Mouse (Mus musculus) CD4-positive, CD25-positive, alpha-beta regulatory T cell, adult 2 months (primary cell): ENCODE results near the gene Cars2.
A peak's percentile ranks its signal among the peaks of the same experiment; 100 is the strongest.
"Not testable (repeated sequence)": the region's sequence is repeated elsewhere in the genome, so short reads cannot be mapped to it uniquely, and the experiment has no call there.

ENCODE experiments used
- DNase-seq: peaks from one replicate; pipeline ENCODE4 v3.0.0-alpha.2; 2012; ENCODE audit warnings: low read depth, low spot score

The Cars2 gene

DNA sequence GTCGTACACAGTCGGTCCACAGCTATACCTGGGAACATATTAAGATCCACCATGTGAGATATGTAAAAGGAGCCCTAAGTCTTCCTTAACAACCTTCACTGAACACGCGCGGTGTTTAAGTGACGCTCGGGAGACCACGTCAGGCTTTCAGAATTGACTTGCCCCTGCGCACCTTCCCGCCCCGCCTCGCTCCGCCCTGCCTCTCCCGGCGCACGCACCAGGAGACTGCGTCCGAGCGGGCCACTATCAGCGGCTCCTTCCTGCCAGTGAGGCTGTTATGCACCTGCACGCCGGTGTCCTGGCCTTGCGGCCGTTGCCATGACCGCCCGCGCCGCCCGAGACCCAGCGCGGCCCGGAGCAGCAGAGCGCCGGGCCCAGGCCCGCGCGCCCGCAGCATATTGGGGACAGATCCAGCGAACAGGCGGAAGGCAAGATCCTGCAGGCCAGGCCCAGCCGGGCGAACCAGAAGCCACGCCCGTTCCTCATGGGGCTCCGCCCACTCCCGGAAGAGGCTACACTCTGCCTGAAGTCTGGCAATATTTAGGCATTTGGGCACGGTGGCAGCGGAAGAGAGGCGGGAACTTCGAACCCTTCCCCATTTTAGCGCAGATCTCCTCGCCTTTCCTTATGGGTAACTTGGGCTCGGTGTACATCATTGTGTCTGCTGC lies at the start of gene Cars2:
Gene Cars2 (minus strand): TSS at position 503 of the 668 bp plus-strand sequence.
- DNase-seq: peak; percentile 93

DNA sequence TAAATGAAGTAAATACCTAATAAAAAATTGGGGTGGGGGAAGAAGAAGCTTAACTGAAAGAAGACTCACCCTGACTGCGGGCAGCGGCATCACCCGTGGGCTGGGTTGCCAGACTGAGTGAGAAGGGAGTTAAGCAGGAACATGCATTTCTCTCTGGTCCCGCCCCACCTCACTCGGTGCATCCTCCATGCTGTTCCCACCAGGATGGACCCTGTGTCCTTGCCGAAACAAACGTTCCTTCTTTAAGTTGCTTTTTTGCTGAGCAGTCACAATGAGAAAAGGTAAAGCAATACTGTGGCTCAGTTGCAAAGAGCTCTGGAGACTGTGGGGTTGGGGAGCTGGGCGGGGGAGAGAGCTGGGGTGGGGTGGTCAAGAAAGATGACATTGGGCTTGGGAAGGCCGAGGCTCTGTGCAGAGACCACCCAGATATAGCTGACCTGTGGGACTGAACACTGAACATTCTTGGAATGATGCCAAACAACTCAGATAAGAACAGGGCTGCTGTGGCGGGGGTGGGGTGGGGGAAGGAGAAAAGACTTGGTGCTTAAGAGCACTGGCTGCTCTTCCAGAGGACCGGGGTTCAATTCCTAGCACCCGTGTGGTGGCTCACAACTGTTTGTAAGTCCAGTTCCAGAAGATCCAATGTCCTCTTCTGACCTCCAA lies 42.8 kb upstream of the Cars2 start:
- DNase-seq: no peak

DNA sequence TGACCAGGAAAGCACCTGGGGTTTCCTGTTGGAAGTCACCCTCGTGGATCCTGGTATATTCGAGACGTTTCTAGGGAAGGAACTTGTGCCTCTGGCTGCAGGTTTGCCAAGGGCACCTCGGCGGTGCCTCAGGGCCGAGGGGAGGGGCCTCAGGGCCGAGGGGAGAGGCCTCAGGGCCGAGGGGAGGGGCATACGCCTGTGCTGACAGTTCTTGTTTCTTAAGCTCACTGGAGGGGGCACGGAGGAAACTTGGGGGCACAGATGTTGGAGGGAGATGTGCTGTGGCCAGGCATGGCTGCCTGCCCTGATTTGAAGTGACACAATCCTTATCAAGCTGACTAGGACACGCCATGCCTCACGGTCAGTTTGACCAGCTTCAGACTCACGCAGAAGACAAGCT lies 41.7 kb upstream of the Cars2 start:
- peak; percentile 14 for DNase-seq

DNA sequence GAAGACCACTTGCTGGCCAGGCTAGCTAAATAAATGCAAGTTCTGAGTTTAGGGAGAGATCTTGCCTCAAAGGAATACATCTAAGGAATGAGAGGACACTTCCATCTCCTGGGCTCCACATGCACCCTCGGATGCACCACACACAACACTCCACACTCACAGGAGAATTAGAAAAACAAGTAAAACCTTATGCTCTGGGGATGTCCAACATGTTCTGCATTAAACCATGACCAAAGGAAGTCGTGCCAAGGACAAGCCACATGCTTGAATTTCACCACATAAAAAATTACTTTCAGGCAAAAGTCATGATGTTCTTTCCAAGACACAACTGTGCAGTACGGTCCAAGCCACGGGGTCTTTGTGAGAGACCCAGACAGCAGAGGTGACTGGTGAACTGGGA lies 41.3 kb upstream of the Cars2 start:
- DNase-seq: no peak

DNA sequence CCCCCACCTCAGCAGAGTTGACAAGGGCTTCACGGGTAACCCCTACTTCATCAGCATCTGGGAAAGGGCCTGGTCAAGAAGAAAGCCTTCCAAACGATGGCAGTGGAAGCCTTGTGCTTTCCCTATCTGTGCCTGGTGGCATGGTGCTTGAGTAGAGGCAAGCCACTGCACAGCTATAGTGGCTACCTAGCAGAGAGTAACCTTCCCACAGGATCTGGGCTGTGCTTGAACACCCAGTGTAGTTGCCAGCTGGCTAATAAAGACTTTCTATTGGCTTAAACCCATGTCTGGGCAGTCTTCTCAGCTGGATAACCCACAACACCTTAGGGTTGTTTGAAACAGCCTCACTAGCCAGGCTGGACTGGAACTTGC lies 35.8 kb upstream of the Cars2 start:
- no peak for DNase-seq

DNA sequence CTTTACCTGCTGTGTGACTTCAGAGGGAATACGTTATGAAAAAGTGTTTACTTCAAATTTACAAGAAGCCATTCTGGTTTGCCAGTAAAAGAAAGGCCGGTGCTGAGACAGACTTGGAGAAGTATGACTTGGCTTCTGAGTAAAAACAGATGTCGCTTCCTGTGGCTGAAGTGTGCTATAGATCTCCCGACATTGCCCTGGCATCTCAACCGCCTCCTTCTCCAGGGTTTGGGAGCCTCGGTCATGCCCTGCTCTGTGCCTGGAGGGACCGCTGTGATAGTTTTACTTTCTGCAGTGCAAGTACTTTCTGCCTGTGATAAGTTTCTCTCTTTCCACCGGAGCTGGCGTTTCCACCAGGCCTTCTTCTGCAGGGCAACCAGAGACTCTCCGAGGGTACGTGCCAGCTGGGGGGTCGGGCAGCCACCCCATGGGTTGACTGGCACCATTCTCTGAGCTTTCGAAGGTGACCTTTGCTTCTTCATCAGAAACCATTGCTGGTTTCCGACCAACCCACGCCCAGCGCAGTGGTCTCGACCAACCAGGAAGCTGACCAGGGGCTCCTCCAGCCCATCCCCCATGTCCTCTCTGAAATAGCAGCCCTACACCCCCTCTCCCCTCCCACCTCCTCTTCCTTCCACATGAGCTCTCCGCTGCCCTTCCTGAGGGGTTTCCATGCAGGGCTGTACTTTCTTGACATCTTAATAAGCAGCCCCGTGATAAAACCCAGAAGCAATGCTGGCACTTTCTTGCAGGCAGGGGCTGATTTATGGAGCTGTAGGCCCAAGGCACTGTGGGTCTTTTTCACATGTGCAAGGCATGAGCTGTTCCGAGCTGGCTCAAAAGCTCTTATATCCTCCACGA lies 35.2 kb upstream of the Cars2 start:
- no peak for DNase-seq

DNA sequence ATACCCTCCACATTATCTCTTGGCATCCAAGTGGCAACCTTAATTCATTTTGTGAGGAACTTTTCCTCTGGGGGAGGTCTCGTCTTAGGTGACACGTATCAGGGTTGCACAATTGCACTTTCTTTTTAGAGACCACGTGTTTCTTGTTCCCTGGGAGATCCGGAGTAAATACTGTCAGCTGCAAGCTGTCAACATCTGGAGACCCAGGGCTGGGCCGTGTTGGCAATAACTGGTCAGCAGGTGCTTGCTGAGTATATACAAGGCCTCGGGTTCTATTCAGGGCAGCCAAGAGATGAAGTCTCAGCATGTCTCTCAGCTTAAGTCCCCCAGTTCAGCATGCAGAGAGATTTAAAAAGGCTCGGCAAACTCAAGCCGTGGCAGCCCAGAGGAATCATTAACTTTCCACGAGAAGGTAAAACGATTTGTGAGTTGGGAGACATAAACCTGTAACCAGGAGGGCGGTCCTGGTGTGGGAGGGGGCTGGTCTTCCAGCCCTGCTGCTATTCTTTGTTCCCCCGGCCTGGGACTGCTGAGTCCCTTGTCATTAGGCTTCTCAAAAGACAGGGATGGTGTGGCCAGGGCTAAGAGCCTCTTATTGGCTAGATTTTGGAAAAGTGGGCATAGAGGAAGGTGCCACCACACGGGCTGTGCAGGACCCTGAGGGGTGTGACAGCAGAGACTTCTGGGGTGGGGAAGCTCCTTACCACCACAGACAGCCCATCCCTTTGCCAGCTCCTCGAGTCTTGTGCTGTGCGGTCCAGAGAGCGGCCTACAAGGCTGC lies 25.2 kb upstream of the Cars2 start:
- no peak for DNase-seq

DNA sequence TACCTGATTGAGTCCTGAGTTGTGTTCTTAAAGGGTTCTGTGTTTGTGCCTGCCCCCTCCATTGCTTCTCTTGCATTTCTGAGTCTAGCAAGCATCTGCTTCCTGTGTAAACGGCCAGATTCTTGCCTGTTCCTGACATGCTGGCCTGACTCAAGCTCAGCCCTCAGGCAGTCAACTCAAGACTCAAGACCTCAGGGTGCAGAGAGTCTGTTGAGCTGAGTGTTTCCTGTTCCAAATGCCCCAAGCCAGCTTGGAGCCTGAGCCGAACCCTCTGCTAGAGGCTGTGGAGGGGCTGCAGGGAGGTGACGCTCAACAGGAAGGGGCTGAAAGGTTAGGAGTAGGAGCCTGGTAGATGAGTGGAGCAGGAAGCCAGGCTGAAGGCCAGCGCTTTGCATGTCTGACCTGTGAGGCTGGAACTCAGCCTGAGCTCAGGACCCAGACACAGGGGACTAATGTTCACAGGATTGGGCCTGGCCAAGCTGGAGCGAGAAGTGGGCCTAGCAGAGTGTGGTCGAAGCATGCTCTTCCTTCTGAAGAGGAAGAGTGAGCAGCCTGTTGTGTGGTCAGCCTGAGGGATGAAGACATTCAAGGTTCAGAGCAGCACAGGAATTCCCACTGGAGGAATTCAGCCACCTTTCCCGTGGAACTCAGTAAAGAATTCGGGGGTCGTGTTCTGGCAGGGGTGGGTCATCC lies 24.5 kb upstream of the Cars2 start:
- DNase-seq: no peak

DNA sequence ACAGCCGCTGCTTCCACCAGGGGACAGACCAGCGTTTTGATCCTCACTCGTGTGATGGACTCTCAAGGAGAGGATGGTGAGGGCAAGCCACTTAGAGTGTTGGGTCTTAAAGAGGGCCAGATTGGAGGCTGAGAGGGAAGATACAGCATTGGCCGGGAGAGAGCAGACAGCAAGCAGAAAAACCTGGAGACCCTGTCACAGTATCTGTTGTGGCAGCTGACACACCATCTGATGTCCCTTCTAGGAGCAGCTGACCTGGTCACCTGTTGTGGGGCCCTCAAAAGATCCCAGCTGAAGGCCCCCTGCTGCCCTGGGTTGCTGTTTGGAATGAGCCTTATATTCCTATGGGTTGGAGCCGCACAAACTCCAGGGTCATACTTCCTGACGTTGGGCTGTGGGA lies 21.8 kb upstream of the Cars2 start:
- DNase-seq: no peak

DNA sequence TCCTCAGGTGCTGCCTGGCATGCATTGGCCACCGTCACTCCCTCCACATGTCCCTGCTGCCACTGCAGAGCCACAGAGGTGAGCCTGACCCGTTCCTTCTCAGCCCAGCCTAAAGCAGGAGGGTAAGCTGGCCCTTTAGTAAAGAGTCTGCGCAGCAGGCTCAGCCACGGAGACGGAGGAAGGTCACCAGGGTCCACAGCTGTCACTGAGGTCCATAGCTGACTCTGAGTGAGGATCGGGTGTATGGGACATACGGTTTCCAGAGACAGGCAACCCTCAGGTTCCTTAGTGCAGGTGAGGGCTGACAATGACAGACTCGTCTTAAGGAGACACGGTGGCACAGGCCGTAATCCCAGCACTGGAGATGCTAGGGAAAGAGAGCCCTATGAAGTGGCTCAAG lies 21.4 kb upstream of the Cars2 start:
- DNase-seq: no peak

DNA sequence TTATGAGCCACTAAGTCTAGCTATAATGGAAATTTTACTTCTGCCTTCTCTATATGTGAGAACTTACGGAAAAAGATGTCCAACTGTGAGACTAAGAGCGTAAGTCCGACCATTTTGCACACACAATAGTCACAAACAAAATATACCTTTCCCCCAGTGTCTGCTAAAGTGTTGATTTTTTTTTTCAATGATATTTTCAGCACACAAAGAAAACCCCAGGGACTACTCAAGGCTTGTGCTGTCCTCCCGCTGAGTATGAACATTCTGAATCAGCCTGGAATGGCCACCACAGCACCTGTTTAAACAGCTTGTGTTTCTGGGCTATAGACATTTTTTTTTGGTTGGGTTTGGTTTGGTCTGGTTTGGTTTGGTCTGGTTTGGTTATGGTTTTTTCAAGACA lies 20.2 kb upstream of the Cars2 start:
- DNase-seq: no peak

DNA sequence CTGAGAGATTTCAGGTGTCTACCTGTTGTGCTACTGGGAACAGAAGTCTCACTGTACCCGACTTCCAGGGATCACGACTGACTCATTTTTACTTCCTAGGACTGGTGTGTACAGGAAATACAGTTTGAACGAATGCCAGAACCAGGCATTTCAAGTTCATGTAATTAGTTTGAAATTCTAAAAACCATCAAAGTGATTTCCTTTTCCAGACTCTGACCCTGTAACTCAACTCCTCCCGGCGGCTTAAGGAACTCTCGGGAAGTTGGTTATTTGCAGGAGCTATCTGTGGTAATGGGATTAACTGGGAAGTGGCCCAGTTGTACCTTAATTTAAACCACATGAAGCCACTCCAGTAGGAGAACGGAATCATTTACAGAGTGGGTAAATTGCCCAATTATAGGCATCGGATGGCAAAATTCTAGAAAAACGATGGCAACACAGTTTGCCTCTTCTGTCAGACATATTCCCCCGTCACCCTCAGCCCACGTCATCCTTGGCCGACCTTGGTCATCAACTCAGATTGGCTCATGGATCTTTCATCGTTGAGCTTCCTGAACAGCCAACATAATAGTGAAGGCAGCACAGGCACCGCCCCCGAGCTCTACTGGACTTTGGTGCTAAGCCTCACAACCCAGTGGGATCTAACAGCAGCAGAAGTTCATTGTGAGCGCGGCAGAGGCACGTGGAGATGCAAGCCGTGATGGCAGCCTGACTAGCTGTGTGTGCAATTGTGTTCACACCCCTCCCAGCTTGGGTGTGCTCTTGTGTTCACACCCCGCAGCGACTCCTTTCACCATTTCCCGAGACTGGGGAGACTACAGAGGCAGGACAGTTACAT lies 18.9 kb upstream of the Cars2 start:
- DNase-seq: no peak

DNA sequence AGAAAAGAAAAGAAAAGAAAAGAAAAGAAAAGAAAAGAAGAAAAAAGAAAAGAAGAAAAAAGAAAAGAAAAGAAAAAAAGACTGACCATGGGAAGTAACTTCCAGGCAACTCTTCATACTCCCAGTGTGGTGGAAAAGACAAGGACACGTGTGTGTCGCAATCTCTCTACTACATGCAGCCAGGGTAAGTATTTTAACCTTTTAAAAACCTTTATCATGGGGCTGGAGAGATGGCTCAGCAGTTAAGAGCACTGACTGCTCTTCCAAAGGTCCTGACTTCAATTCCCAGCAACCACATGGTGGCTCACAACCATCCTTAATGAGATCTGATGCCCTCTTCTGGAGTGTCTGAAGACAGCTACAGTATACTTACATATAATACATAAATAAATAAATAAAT lies 17.6 kb upstream of the Cars2 start:
- DNase-seq: not testable (repeated sequence)

DNA sequence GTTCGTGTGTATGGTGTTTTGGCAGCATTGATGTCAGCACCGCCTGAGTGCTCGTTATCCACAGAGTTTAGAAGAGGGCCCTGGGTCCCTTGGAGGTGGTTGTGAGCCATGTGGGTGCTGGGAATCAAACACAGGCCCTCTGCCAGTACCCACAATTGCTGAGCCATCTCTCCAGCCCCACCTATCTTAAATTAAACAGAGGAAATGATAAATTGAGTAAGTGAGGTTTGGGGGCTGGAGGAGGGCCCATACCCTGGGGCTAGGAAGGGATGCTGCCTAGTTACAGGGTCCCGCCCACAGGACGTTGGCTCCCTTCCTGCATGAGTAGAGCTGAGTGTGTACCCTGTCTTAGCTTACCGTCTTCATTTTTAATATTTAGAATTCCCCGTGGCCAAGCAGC lies 14.1 kb upstream of the Cars2 start:
- no peak for DNase-seq

DNA sequence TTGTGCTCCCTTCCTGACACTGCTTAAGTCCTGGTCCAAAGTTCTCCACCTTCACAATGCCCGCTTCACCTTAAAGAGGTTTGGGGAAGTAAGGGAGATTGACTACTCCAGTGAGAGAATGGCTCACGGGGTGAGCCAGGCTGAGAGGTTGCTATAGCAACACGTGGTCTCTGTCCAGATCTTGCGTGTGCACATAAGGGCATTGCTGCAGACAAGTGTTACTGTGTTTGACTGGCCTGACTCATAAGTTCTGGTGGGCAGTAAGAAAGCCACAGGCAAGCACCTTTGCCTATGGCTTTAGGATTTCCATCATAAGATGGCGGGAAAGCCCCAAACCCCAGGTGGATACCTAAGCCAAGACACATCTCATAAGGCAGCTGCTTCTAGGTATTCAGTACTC lies 13.7 kb upstream of the Cars2 start:
- DNase-seq: no peak

DNA sequence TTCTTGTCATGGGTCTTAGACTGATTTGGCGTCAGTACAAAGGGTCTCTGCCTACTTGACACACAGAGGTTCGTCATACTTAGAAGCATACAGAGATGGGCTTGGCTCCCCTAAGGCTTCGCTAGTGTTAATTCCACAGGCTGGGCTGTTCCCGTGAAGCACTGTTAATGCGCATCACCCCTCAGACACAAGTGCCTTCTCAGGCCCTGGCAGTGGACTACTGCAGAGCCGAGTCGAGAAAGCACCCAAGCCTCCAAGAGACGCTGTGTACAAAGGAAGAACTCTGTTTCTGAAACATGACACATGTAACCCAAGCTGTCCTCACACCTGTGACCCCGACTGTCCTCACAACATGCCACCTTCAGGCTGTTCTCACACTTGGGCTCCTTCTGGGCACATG lies 9.6 kb upstream of the Cars2 start:
- no peak for DNase-seq

DNA sequence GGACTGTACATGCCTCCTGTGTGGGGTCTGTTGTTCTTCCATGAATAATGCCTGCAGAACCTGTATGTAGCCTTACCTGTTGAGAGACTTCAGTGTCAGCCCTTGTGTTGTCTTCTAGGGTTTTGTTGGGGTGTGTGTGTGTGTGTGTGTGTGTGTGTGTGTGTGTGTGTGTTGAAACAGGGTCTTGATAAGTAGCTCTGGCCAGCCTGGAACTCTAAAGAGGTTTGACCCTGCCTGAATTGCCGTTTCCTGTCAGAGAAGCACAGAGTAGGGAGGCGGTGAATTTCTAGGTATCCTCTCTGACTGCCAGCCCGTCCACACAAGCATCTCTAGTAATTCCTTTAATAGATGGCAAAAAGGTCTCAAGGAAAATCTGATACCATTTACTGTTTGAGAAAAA lies 8.9 kb upstream of the Cars2 start:
- DNase-seq: no peak

DNA sequence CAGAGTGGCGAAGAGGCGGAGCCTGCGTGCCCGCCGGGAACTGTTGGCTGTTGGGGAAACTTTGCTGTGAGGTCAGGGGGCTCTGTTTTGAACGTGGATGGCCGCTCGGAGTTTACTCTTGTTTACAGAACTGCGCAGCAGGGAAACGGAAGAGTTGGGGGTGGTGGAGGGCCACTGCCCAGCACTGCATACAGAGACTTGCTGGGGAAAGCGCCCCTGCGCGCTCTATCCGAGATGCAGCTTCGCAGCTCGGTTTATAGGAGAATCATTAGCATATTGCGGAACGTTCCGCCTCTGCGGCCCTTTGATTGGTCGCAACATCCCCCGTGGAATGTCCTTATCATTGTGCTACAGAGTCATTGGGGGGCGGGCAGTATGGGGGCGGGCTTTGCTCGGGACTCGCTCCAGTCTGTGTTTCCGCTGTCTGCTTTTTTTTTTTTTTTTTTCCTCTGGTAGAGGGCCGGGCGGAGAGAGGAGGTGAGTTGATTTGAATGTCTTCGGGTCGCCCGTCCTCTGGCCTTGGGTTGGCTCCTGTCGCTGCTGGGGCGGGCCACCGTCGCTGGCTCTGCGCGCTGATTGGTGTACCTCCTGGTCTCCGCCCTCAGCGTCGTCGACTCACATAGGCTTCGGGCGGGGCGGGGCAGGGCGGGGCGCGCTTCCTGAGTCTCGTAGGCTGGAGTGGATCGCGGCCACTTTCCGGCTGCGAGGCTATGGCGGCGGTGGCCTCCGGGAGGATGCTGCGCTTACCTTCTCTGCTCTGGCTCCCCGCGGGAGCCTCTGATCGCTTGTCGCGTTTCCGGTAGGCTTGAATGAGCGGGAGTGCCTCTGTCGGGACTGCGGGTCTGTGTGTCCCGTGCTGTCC lies 7.4 kb upstream of the Cars2 start:
- DNase-seq: peak; percentile 99

DNA sequence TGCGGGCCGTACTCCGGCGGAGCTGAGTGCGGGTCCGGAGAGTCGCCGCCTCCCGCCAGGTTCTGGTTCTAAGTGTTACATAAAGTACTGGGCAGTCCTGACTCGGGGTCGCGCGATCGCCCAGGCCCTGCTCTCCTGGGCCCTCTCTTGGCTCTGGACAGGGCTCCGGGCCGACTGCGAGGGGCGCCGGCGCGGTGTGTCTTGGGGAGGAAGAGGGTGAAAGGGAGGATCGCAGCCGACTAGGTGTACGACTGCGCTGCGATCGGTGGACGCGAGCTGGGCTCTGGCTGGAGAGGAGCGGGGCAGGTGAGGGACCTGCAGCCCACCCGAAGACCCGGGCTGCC lies 6.8 kb upstream of the Cars2 start:
- DNase-seq: no peak
